Comparison of ENCODE assay signal across 9 mouse cellular contexts in genomic region chr7:119849096-119849495, GRCm38 (mm10). TPM values are rescaled to one million over a fixed set of nuclear protein-coding genes. Genes with fewer than 3 reads are reported as not detected.
A peak's percentile ranks its signal among the peaks of the same experiment; 100 is the strongest.
DNase-seq lines count a peak whose midpoint lies in the region; ATAC-seq and TF ChIP-seq lines count a peak whose summit lies in the region.
"Had no signal": no experiment of that assay in that cellular context is flagged by ENCODE, and none has a peak within 500 bp of the region (broad histone marks: within the 10 kb centered on the region; RNA-seq: fewer than 3 reads in every experiment).

No protein-coding gene starts in this region.

- H3K9ac ChIP-seq in CH12.LX (ENCODE audit: insufficient read depth, low read depth) = no peak overlapping the region
- H3K9ac ChIP-seq: heart, embryonic 15.5 days had no signal

- no peak overlapping the region for H3K4me3 ChIP-seq in CH12.LX (replicated peaks in 1 of 3; ENCODE audit: low read depth in 2 of 3, low read length in 2 of 3, poor library complexity in 1 of 3)
- no peak overlapping the region for H3K4me3 ChIP-seq in lung, adult 2 months (replicated peaks; ENCODE audit: extremely low read depth, low read depth, low read length)
- H3K4me3 ChIP-seq: heart, embryonic 15.5 days had no signal

- H3K36me3 ChIP-seq in CH12.LX (replicated peaks in 1 of 2; ENCODE audit: control insufficient read depth in 1 of 2, insufficient read depth in 1 of 2, low read length in 1 of 2) = peaks cover 11 to 69% of the 10 kb centered on the region in 2 experiments

- H3K27ac ChIP-seq in CH12.LX (ENCODE audit: insufficient read depth, low read depth) = no peak overlapping the region
- H3K27ac ChIP-seq: heart, embryonic 15.5 days had no signal

- DNase-seq in CH12.LX (ENCODE audit: extremely low read depth) = peak; percentile 17
- peak; percentile 68 to 77 for DNase-seq in adrenal gland, adult 18-20 months (ENCODE audit: low spot score in 2 of 2)
- DNase-seq in embryo, embryonic 10 days (ENCODE audit: low spot score) = peak; percentile 65
- DNase-seq in kidney, postnatal 36 days = peak; percentile 73 to 89
- DNase-seq in lung, adult 2 months = peak; percentile 77
- DNase-seq in right cerebral cortex, adult 18-20 months = peak; percentile 60
- DNase-seq in T-cell, adult 2 months (ENCODE audit: low spot score) = no peak

- peak; percentile 82 to 90 for TF ChIP-seq CTCF in CH12.LX (conservative IDR thresholded peaks at IDR 0.05 in 1 of 2, IDR thresholded peaks at IDR 0.05 in 1 of 2; ENCODE audit: low read depth in 2 of 2, low read length in 2 of 2)
- TF ChIP-seq CTCF in lung, adult 2 months (IDR thresholded peaks at IDR 0.05; ENCODE audit: insufficient read depth, low read length) = peak; percentile 80

- H3K79me2 ChIP-seq in CH12.LX (replicated peaks; ENCODE audit: control insufficient read depth, extremely low read depth, insufficient read depth, poor library complexity, severe bottlenecking) = no peaks in the 10 kb centered on the region

- WGBS in lung, adult 2 months = 6% methylated on average over 1 of the region's 1 CpGs

- no peak for TF ChIP-seq EP300 in CH12.LX (IDR thresholded peaks at IDR 0.05; ENCODE audit: low read length)

- dilution Hi-C loops in CH12.LX (cut with MboI; ENCODE audit: extremely low pct_ligation_motif_present, extremely low pct_unique_long_range_greater_than_20kb, low sequenced_read_pairs) = no loop called here

- H3K9me3 ChIP-seq in CH12.LX (replicated peaks; ENCODE audit: low read length) = no peaks in the 10 kb centered on the region
- H3K9me3 ChIP-seq: heart, embryonic 15.5 days had no signal

- peak; percentile 88 for TF ChIP-seq RAD21 in CH12.LX (IDR thresholded peaks at IDR 0.05; ENCODE audit: low read depth, low read length)

- H3K27me3 ChIP-seq in CH12.LX (replicated peaks) = no peaks in the 10 kb centered on the region
- H3K27me3 ChIP-seq: heart, embryonic 15.5 days had no signal

- peak; percentile 79 for ATAC-seq in granulocyte monocyte progenitor cell, adult 5-6 weeks (replicated peaks; ENCODE audit: poor library complexity, severe bottlenecking)

- no peak for TF ChIP-seq POLR2A in CH12.LX (IDR thresholded peaks at IDR 0.05; ENCODE audit: low read depth, low read length)
- TF ChIP-seq POLR2A in lung, adult 2 months (IDR thresholded peaks at IDR 0.05; ENCODE audit: borderline replicate concordance, extremely low read depth, low read depth, low read length) = no peak

- in situ Hi-C loops in CH12.LX (cut with MboI; ENCODE audit: low pct_ligation_motif_present, low pct_unique_long_range_greater_than_20kb, low sequenced_read_pairs) = no loop called here

- H3K4me1 ChIP-seq in CH12.LX (ENCODE audit: control insufficient read depth in 1 of 2, insufficient read depth in 2 of 2) = no peaks in the 10 kb centered on the region
- peaks cover 3% of the 10 kb centered on the region for H3K4me1 ChIP-seq in lung, adult 2 months (ENCODE audit: control insufficient read depth, insufficient read depth, low read length)
- H3K4me1 ChIP-seq: heart, embryonic 15.5 days had no signal

- no peak overlapping the region for H3K4me2 ChIP-seq in CH12.LX (ENCODE audit: insufficient read depth, low read depth, poor library complexity, severe bottlenecking)
- H3K4me2 ChIP-seq: heart, embryonic 15.5 days had no signal

TF ChIP-seq in CH12.LX, 34 proteins besides CTCF, POLR2A, EP300 and RAD21:
- TF ChIP-seq SMC3 (IDR thresholded peaks at IDR 0.05; ENCODE audit: low read depth, low read length) (peak; percentile 75), PAX5 (IDR thresholded peaks at IDR 0.05; ENCODE audit: low read length) (no peak)

RNA-seq across cellular contexts. Expression of gene Lyrm1, which starts 46.6 kb away (rescaled TPM):
- 4.6 and 5.5 TPM in 2 replicates for total RNA-seq in CH12.LX (2012; rRNA removed)
- total RNA-seq in CH12.LX (2014; rRNA removed) = 10.3 and 10.9 TPM in 2 replicates
- 3.7 and 7.9 TPM in 2 replicates for polyA plus RNA-seq in CH12.LX (2012; ENCODE audit: insufficient read length, low read depth)
- total RNA-seq in adrenal gland, adult 18-20 months (2021) = 1 to 10 TPM; 7.4 to 8.9 TPM
- total RNA-seq in granulocyte monocyte progenitor cell, adult 5-6 weeks (2014; fragmentation: Nextera tagmentation) = 6.2 and 19.4 TPM in 2 replicates
- 3.8 and 5.0 TPM in 2 replicates for total RNA-seq in granulocyte monocyte progenitor cell, adult 5-6 weeks (2017)
- polyA plus RNA-seq in lung, adult 2 months (2012; rRNA removed) = 1.3 and 3.0 TPM in 2 replicates

RNA-seq across cellular contexts. Expression of gene Dcun1d3, which starts 47.0 kb away (rescaled TPM):
- 2.6 and 4.2 TPM in 2 replicates for total RNA-seq in CH12.LX (2012; rRNA removed)
- 5.2 and 5.9 TPM in 2 replicates for total RNA-seq in CH12.LX (2014; rRNA removed)
- 2.4 and 3.2 TPM in 2 replicates for polyA plus RNA-seq in CH12.LX (2012; ENCODE audit: insufficient read length, low read depth)
- total RNA-seq in adrenal gland, adult 18-20 months (2021) = 10 to 100 TPM; 39.2 to 43.1 TPM
- 4.7 and 10.3 TPM in 2 replicates for total RNA-seq in granulocyte monocyte progenitor cell, adult 5-6 weeks (2014; fragmentation: Nextera tagmentation)
- total RNA-seq in granulocyte monocyte progenitor cell, adult 5-6 weeks (2017) = 4.0 and 9.7 TPM in 2 replicates
- polyA plus RNA-seq in lung, adult 2 months (2012; rRNA removed) = 4.1 and 6.7 TPM in 2 replicates

RNA-seq across cellular contexts. Expression of gene Eri2, which starts 55.2 kb away (rescaled TPM):
- total RNA-seq in CH12.LX (2012; rRNA removed) (9.8 and 10.2 TPM in 2 replicates), CH12.LX (2014; rRNA removed) (14.4 and 15.4 TPM in 2 replicates)
- 10.9 and 13.6 TPM in 2 replicates for polyA plus RNA-seq in CH12.LX (2012; ENCODE audit: insufficient read length, low read depth)
- 1 to 10 TPM; 5.8 to 6.6 TPM for total RNA-seq in adrenal gland, adult 18-20 months (2021)
- total RNA-seq in granulocyte monocyte progenitor cell, adult 5-6 weeks (2014; fragmentation: Nextera tagmentation) = 7.7 and 12.2 TPM in 2 replicates
- total RNA-seq in granulocyte monocyte progenitor cell, adult 5-6 weeks (2017) = 15.0 and 16.5 TPM in 2 replicates
- polyA plus RNA-seq in lung, adult 2 months (2012; rRNA removed) = 0.76 and 1.2 TPM in 2 replicates

RNA-seq across cellular contexts. Expression of gene Rexo5, which starts 55.3 kb away (rescaled TPM):
- total RNA-seq in CH12.LX (2012; rRNA removed) (11.5 and 12.0 TPM in 2 replicates), CH12.LX (2014; rRNA removed) (11.0 and 14.8 TPM in 2 replicates)
- 13.4 and 15.5 TPM in 2 replicates for polyA plus RNA-seq in CH12.LX (2012; ENCODE audit: insufficient read length, low read depth)
- total RNA-seq in adrenal gland, adult 18-20 months (2021) = 1 to 10 TPM; 4.5 to 7.5 TPM
- 7.8 and 20.6 TPM in 2 replicates for total RNA-seq in granulocyte monocyte progenitor cell, adult 5-6 weeks (2014; fragmentation: Nextera tagmentation)
- total RNA-seq in granulocyte monocyte progenitor cell, adult 5-6 weeks (2017) = 33.2 and 52.4 TPM in 2 replicates
- polyA plus RNA-seq in lung, adult 2 months (2012; rRNA removed) = 1.6 and 4.9 TPM in 2 replicates
